Mouse (Mus musculus): ENCODE data around the gene Itga10. TPM values are rescaled to one million over a fixed set of nuclear protein-coding genes. Genes with fewer than 3 reads are reported as not detected.

The Itga10 gene
- total RNA-seq, 1 experiment from 2014 or later: 0.35 TPM

DNA sequence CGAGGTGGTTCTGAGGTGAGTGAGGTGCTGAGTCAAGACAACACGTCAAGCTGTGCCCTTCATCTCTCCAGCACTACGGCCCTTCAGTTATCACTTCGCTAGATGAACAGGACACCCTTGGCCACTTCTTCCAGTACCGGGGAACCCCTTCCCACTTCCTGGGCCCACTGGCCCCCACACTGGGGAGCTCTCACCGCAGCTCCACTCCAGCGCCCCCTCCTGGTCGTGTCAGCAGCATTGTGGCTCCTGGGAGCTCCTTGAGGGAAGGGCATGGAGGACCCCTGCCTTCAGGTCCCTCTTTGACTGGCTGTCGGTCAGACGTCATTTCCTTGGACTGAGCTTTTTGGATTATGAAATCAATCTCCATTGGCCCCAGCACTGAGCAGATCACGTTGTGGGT is 59.4 kb downstream of the Itga10 start:
- ATAC-seq (ENCODE audit: extremely low read depth, insufficient number of reproducible peaks, low FRiP score, poor library complexity, severe bottlenecking): no peak

DNA sequence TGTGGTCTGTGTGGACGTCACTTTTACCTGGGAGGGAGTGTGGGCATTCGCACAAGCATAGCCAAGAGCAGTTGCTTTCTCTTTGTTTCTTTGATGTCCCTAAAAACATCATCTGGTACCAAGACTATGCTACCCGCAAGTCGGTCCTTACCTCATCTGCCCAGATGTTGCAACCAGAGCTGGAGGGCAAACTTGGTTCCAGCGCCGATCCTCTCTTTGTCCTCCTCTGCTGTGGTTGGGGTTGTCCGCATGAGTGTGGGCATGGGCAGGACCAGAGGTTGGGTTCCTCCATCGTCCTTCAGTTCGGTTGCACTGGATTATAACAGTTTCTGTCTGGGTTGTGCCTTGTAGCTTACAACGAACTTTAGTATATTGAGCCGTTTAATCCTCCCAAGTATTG is 60.8 kb downstream of the Itga10 start:
- ATAC-seq (ENCODE audit: extremely low read depth, insufficient number of reproducible peaks, low FRiP score, poor library complexity, severe bottlenecking): no peak

DNA sequence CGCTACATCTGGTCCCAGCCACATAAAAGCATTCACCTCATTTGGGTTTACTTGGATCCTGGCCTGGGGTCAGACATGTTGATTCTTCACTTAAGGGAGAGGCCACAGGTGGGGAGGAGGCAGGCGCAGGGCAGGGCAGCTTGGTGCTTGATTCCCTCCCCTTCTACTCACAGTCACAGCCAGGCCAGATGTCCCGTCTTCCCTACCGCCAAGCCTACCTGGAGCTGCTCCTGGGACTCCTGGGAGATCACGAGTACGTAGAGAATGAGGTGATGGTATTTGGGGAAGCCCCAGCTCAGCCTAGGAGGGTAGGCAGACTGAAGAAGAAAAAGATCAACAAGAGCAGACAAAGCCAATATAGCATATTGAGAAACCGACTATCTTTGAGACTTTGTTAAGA is 61.6 kb downstream of the Itga10 start:
- no peak for ATAC-seq (ENCODE audit: extremely low read depth, insufficient number of reproducible peaks, low FRiP score, poor library complexity, severe bottlenecking)

DNA sequence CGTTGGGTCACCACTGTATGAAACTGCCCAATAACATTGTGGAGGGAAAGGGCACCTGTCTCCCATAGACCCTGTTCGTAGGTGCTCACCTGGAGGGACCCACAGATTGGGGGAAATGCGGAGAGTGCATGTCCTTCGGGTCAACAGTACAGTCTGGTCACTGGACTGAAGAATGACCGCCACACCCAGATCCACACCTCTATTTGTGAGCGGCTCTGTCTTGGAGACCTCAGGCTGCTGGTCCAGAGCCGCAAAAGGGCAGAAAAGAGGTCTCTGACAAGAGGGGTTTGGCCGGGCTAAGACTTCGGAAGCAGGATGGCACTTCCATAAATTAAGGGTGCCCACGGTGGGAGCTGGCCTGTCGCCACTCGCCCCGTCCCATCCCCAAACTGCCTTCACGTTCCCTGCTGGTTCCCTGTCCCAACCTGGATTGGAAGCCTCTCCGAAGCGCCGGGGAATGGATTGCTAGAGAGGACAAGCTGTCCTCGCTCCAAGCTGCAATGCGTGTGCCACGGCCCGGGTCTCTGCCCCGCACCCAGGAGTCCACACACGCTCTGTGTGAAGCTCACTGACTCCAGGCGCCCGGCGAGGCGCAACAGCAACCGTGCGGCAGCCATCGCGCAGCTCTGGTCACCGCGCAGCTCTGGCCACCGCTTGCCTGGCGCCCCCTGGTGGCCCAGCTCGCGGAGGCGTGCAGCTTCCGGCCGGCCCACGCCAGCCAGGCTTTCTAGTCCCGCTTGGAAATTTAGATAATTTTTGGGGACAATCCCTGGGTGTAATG is 62.7 kb downstream of the Itga10 start, which contains the start of gene Nudt17:
Nudt17 (minus strand) TSS at position 660 of the 781 bp plus-strand sequence.
- peak; percentile 59 for ATAC-seq (ENCODE audit: extremely low read depth, insufficient number of reproducible peaks, low FRiP score, poor library complexity, severe bottlenecking)

DNA sequence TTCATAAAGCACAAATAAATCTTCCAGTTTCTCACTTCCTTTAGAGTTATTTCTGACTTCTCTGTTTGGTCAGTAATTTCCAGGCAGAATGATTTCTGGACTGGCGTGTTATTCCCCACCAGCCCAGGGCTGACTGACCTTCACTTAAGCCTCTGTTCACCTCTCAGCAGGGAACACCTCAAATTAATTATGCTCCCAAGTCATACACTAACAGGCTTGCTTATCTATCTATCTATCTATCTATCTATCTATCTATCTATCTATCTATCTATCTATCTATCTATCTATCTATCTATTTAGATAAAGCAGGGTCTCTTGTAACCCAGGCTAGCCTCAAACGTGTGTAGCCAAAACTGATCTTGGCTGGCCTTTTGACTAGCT is 63.3 kb downstream of the Itga10 start:
- no peak for ATAC-seq (ENCODE audit: extremely low read depth, insufficient number of reproducible peaks, low FRiP score, poor library complexity, severe bottlenecking)

Other genes with a start within 250 kb of the Itga10 start
- gene BC107364, start 193.3 kb upstream of the Itga10 start, total RNA-seq (2017): not detected in 2 replicates
- gene Hfe2, start 120.4 kb upstream of the Itga10 start, total RNA-seq (2017): not detected in 2 replicates
- gene Txnip, start 87.6 kb upstream of the Itga10 start, total RNA-seq (2017): 1,984 and 2,044 TPM in 2 replicates
- not detected in 2 replicates for gene Gm16253, start 68.6 kb upstream of the Itga10 start, total RNA-seq (2017)
- 63.6 and 63.9 TPM in 2 replicates for gene Polr3gl, start 51.4 kb upstream of the Itga10 start, total RNA-seq (2017)
- not detected in 2 replicates for gene Ankrd34a, start 48.9 kb upstream of the Itga10 start, total RNA-seq (2017)
- 0.23 TPM in 1 of 2 replicates, not detected in the other for gene Lix1l, start 44.4 kb upstream of the Itga10 start, total RNA-seq (2017)
- gene Rbm8a, start 15.7 kb upstream of the Itga10 start, total RNA-seq (2017): 29.0 and 39.9 TPM in 2 replicates
- 15.1 and 19.3 TPM in 2 replicates for gene Pex11b, start 10.2 kb upstream of the Itga10 start, total RNA-seq (2017)
- 0.25 TPM in 1 of 2 replicates, not detected in the other for gene Gm42957, start 10.1 kb upstream of the Itga10 start, total RNA-seq (2017)
- gene Ankrd35, start 24.5 kb downstream of the Itga10 start, total RNA-seq (2017): 0.25 and 1.0 TPM in 2 replicates
- 29.4 and 36.8 TPM in 2 replicates for gene Pias3, start 50.8 kb downstream of the Itga10 start, total RNA-seq (2017)
- gene Nudt17, start 63.0 kb downstream of the Itga10 start, total RNA-seq (2017): 1.2 TPM in 2 replicates
- 35.7 and 38.3 TPM in 2 replicates for gene Polr3c, start 82.0 kb downstream of the Itga10 start, total RNA-seq (2017)
- gene Rnf115, start 82.1 kb downstream of the Itga10 start, total RNA-seq (2017): 90.6 and 95.0 TPM in 2 replicates
- 0.12 TPM in 1 of 2 replicates, not detected in the other for gene Pdzk1, start 183.7 kb downstream of the Itga10 start, total RNA-seq (2017)
- 0.25 and 1.2 TPM in 2 replicates for gene Cd160, start 183.8 kb downstream of the Itga10 start, total RNA-seq (2017)